Mouse (Mus musculus) liver, embryonic 15.5 days (tissue): ENCODE data around the gene Gtpbp1. TPM values are rescaled to one million over a fixed set of nuclear protein-coding genes. Genes with fewer than 3 reads are reported as not detected.

Experiments used
- ATAC-seq: fragments of 200-750 bp; cut with Nextera tagmentation; 2 replicates; pipeline ENCODE4 v1.8.0; 2017; ENCODE audit warnings: moderate number of reproducible peaks, mild to moderate bottlenecking, moderate library complexity; ENCODE audit not compliant: insufficient read depth
- H3K27ac ChIP-seq: fragments of 300-500 bp; sonication (generic); replicated peaks from 2 replicates; pipeline ENCODE4 v1.5.1; 2015; ENCODE audit warnings: mild to moderate bottlenecking, inconsistent platforms
- H3K27me3 ChIP-seq: fragments of 300-500 bp; sonication (generic); 2 replicates; pipeline ENCODE4 v1.6.1; 2015; ENCODE audit warnings: mild to moderate bottlenecking, inconsistent platforms
- H3K36me3 ChIP-seq: fragments of 300-500 bp; sonication (generic); replicated peaks from 2 replicates; pipeline ENCODE4 v1.6.1; 2015; ENCODE audit warnings: moderate library complexity, mild to moderate bottlenecking, inconsistent platforms
- H3K4me1 ChIP-seq: fragments of 300-500 bp; sonication (generic); replicated peaks from 2 replicates; pipeline ENCODE4 v1.6.1; 2015; ENCODE audit warnings: inconsistent platforms
- H3K4me2 ChIP-seq: fragments of 300-500 bp; sonication (generic); 2 replicates; pipeline ENCODE4 v1.6.1; 2015; ENCODE audit warnings: moderate library complexity, mild to moderate bottlenecking, inconsistent platforms
- H3K4me3 ChIP-seq: fragments of 300-500 bp; sonication (generic); replicated peaks from 2 replicates; pipeline ENCODE4 v1.5.1; 2015; ENCODE audit warnings: mild to moderate bottlenecking, inconsistent platforms
- H3K9ac ChIP-seq: fragments of 300-500 bp; sonication (generic); 2 replicates; pipeline ENCODE4 v1.6.1; 2015; ENCODE audit warnings: moderate library complexity, mild to moderate bottlenecking, inconsistent platforms
- H3K9me3 ChIP-seq: fragments of 300-500 bp; sonication (generic); replicated peaks from 2 replicates; pipeline ENCODE4 v1.6.1; 2016; ENCODE audit warnings: inconsistent platforms
- WGBS: fragments of 180-500 bp; shearing (Covaris S2); methylation state at CpG from one replicate; pipeline ENCODE4 v1.1.7; 2015; ENCODE audit warnings: mixed read lengths; ENCODE audit not compliant: insufficient replicate concordance; 5-methylcytosine and 5-hydroxymethylcytosine counted together
- polyA plus RNA-seq: library from polyadenylated mRNA; unstranded; fragments of >200 nt; fragmentation: Nextera tagmentation; extraction: Ambion mirVana; gene quantifications from 2 replicates; pipeline ENCODE4 v1.2.1, GENCODE M21; 2015

The Gtpbp1 gene
- polyA plus RNA-seq, result 29.9 and 33.5 TPM in 2 replicates

- H3K27ac ChIP-seq, result peak within 1 kb of the TSS; percentile 95
- peaks cover 5% of the 10 kb centered on the region; the same call in 1 of the 2 replicates for H3K36me3 ChIP-seq
- peak within 1 kb of the TSS; percentile 99 for H3K9ac ChIP-seq
- H3K4me1 ChIP-seq, result peaks cover 74% of the 10 kb centered on the region
- no peaks in the 10 kb centered on the region for H3K27me3 ChIP-seq
- H3K4me3 ChIP-seq, result peak within 1 kb of the TSS; percentile 96
- H3K4me2 ChIP-seq, result peak within 1 kb of the TSS; percentile 92
- WGBS, result under 1% methylated on average over 45 of the region's 45 CpGs
- ATAC-seq, result peak; percentile 86
- no peaks in the 10 kb centered on the region for H3K9me3 ChIP-seq
Measured at GRCm38 (mm10) chr15:79690426-79691022, at the start of gene Gtpbp1. Gene Gtpbp1 (plus strand): TSS chr15:79690845.

- Histone ChIP-seq H3K36me3 (no peaks in the 10 kb centered on the region), H3K9ac (no peak overlapping the region; the same call in 1 of the 2 replicates), H3K4me3 (no peak overlapping the region), H3K9me3 (no peaks in the 10 kb centered on the region), H3K4me1 (no peaks in the 10 kb centered on the region), H3K27ac (no peak overlapping the region), H3K4me2 (no peak overlapping the region), H3K27me3 (no peaks in the 10 kb centered on the region)
- 45% methylated on average over 12 of the region's 12 CpGs for WGBS
- no peak for ATAC-seq
Measured at GRCm38 (mm10) chr15:79641135-79641817, 49.4 kb upstream of the Gtpbp1 start.

GRCm38 (mm10) chr15:79645483-79645882 is 45.2 kb upstream of the Gtpbp1 start:
- WGBS, result 46% methylated on average over 2 of the region's 2 CpGs

GRCm38 (mm10) chr15:79648130-79648529 is 42.5 kb upstream of the Gtpbp1 start:
- no peak overlapping the region for H3K9ac ChIP-seq
- no peak overlapping the region for H3K27ac ChIP-seq

More at GRCm38 (mm10) chr15:79645483-79645882, 45.2 kb upstream of the Gtpbp1 start:
- no peak overlapping the region for H3K4me2 ChIP-seq
- H3K27me3 ChIP-seq, result no peaks in the 10 kb centered on the region
- no peak overlapping the region for H3K9ac ChIP-seq
- no peak overlapping the region for H3K4me3 ChIP-seq
- no peaks in the 10 kb centered on the region for H3K9me3 ChIP-seq
- no peak overlapping the region for H3K27ac ChIP-seq
- no peaks in the 10 kb centered on the region for H3K36me3 ChIP-seq
- no peaks in the 10 kb centered on the region for H3K4me1 ChIP-seq
- no peak for ATAC-seq

GRCm38 (mm10) chr15:79650569-79650968 is 40.1 kb upstream of the Gtpbp1 start:
- Histone ChIP-seq H3K4me2 (no peak overlapping the region), H3K9me3 (no peaks in the 10 kb centered on the region), H3K36me3 (no peaks in the 10 kb centered on the region), H3K4me3 (no peak overlapping the region), H3K27ac (no peak overlapping the region), H3K9ac (no peak overlapping the region), H3K27me3 (no peaks in the 10 kb centered on the region), H3K4me1 (no peaks in the 10 kb centered on the region)
- ATAC-seq, result no peak

More at GRCm38 (mm10) chr15:79648130-79648529, 42.5 kb upstream of the Gtpbp1 start:
- ATAC-seq, result no peak
- H3K4me1 ChIP-seq, result no peaks in the 10 kb centered on the region
- WGBS, result 68% methylated on average over 12 of the region's 12 CpGs
- no peaks in the 10 kb centered on the region for H3K36me3 ChIP-seq
- H3K27me3 ChIP-seq, result no peaks in the 10 kb centered on the region
- H3K4me3 ChIP-seq, result no peak overlapping the region
- H3K9me3 ChIP-seq, result no peaks in the 10 kb centered on the region
- H3K4me2 ChIP-seq, result no peak overlapping the region

GRCm38 (mm10) chr15:79651481-79651880 is 39.2 kb upstream of the Gtpbp1 start:
- Histone ChIP-seq H3K36me3 (no peaks in the 10 kb centered on the region), H3K4me2 (no peak overlapping the region), H3K9ac (no peak overlapping the region), H3K9me3 (no peaks in the 10 kb centered on the region), H3K27me3 (no peaks in the 10 kb centered on the region), H3K27ac (no peak overlapping the region), H3K4me1 (no peaks in the 10 kb centered on the region), H3K4me3 (no peak overlapping the region)
- 60% methylated on average over 4 of the region's 4 CpGs for WGBS
- ATAC-seq, result no peak

- ATAC-seq, result no peak
- no peaks in the 10 kb centered on the region for H3K27me3 ChIP-seq
- no peak overlapping the region for H3K9ac ChIP-seq
- no peak overlapping the region for H3K4me3 ChIP-seq
- peaks cover 21% of the 10 kb centered on the region for H3K4me1 ChIP-seq
- 88% methylated on average over 14 of the region's 14 CpGs for WGBS
- H3K9me3 ChIP-seq, result no peaks in the 10 kb centered on the region
- no peak overlapping the region for H3K4me2 ChIP-seq
- no peak overlapping the region for H3K27ac ChIP-seq
- H3K36me3 ChIP-seq, result no peaks in the 10 kb centered on the region
Measured at GRCm38 (mm10) chr15:79656451-79656850, 34.2 kb upstream of the Gtpbp1 start.

- peak; percentile 49 for ATAC-seq
- Histone ChIP-seq H3K4me1 (peaks cover 21% of the 10 kb centered on the region), H3K9me3 (no peaks in the 10 kb centered on the region), H3K27ac (peak overlapping the region; percentile 90), H3K27me3 (no peaks in the 10 kb centered on the region), H3K36me3 (no peaks in the 10 kb centered on the region), H3K4me3 (peak overlapping the region; percentile 82), H3K4me2 (peak overlapping the region; percentile 98), H3K9ac (peak overlapping the region; percentile 68)
- 2% methylated on average over 16 of the region's 16 CpGs for WGBS
Measured at GRCm38 (mm10) chr15:79657837-79658530, 32.7 kb upstream of the Gtpbp1 start.

- Histone ChIP-seq H3K9me3 (no peaks in the 10 kb centered on the region), H3K4me1 (peaks cover 21% of the 10 kb centered on the region), H3K4me2 (peak within 1 kb of the TSS; percentile 98), H3K9ac (peak within 1 kb of the TSS; percentile 68), H3K36me3 (no peaks in the 10 kb centered on the region), H3K4me3 (peak within 1 kb of the TSS; percentile 82), H3K27ac (peak within 1 kb of the TSS; percentile 90), H3K27me3 (no peaks in the 10 kb centered on the region)
- ATAC-seq, result peak; percentile 88
- under 1% methylated on average over 55 of the region's 55 CpGs for WGBS
Measured at GRCm38 (mm10) chr15:79658531-79659375, 31.9 kb upstream of the Gtpbp1 start, which contains the start of the genes Fam227a and Cby1. Gene Fam227a (minus strand): TSS chr15:79658956. Gene Cby1 (plus strand): TSS chr15:79659199.

- no peak overlapping the region for H3K4me3 ChIP-seq
- WGBS, result 65% methylated on average over 4 of the region's 4 CpGs
- H3K4me1 ChIP-seq, result peaks cover 21% of the 10 kb centered on the region
- H3K27me3 ChIP-seq, result no peaks in the 10 kb centered on the region
- H3K27ac ChIP-seq, result no peak overlapping the region
- H3K4me2 ChIP-seq, result no peak overlapping the region
- no peak overlapping the region for H3K9ac ChIP-seq
- H3K36me3 ChIP-seq, result 0 out of 2 replicates have a peak, but pooled peaks cover 6% of the 10 kb centered on the region
- H3K9me3 ChIP-seq, result no peaks in the 10 kb centered on the region
- no peak for ATAC-seq
Measured at GRCm38 (mm10) chr15:79661852-79662251, 28.8 kb upstream of the Gtpbp1 start.
